Comparison of ENCODE assay signal across 35 mouse cellular contexts in the genomic region with DNA sequence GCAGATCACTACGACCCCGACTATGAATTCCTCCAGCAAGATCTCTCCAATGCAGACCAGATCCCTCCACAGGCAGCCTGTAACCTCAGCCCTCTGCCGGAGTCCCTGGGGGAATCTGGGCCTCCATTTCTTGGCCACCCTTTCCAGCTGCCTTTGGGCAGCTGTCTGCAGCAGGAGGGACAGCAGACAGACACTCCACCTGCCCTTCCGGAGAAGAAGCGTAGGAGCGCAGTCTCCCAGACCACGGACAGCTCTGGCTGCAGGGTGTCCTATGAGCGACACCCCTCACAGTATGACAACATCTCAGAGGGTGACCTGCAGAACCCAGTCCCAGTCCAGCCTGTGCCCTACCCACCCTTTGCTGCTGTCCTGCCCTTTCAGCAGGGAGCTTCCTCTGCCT. TPM values are rescaled to one million over a fixed set of nuclear protein-coding genes. Genes with fewer than 3 reads are reported as not detected.
"Had no signal": no experiment of that assay in that cellular context is flagged by ENCODE, and none has a peak within 500 bp of the region (broad histone marks: within the 10 kb centered on the region; RNA-seq: fewer than 3 reads in every experiment).

No protein-coding gene starts in this region.

- H3K27ac ChIP-seq: heart, embryonic 10.5 days; hindbrain, embryonic 10.5 days; hindbrain, embryonic 12.5 days; hindbrain, embryonic 14.5 days; intestine, embryonic 15.5 days; layer of hippocampus, adult 2 months; left cerebral cortex, adult 2 months; limb, embryonic 10.5 days; limb, embryonic 12.5 days; liver, embryonic 13.5 days had no signal

- H3K4me3 ChIP-seq: heart, embryonic 10.5 days; heart, embryonic 12.5 days; hindbrain, embryonic 10.5 days; hindbrain, embryonic 12.5 days; intestine, embryonic 15.5 days; layer of hippocampus, adult 2 months; left cerebral cortex, adult 2 months; limb, embryonic 10.5 days; limb, embryonic 12.5 days; liver, embryonic 13.5 days had no signal

- DNase-seq: gastrocnemius, postnatal 25 days; heart, adult 18-20 months; heart, postnatal 4 days; kidney, adult 18-20 months; kidney, adult 8-10 months; kidney, postnatal 10 days; kidney, postnatal 25 days; kidney, postnatal 4 days; liver; liver, embryonic 13.5 days had no signal

- H3K4me1 ChIP-seq: heart, embryonic 12.5 days; hindbrain, embryonic 10.5 days; limb, embryonic 10.5 days; limb, embryonic 12.5 days had no signal

RNA-seq across cellular contexts. Expression of a gene that starts 49.3 kb away (rescaled TPM):
- total RNA-seq: gastrocnemius, postnatal 25 days; granulocyte monocyte progenitor cell, adult 5-6 weeks; heart, adult 18-20 months; heart, adult 8-10 months; heart, postnatal 10 days; heart, postnatal 25 days; heart, postnatal 4 days had no signal
- polyA plus RNA-seq: heart, embryonic 12.5 days; heart, embryonic 14.5 days; heart, embryonic 16.5 days; hindbrain, embryonic 10.5 days; hindbrain, embryonic 12.5 days; inflammation-experienced regulatory T-cells, adult 6 months; limb, embryonic 12.5 days had no signal

RNA-seq across cellular contexts. Expression of a gene that starts 56.9 kb away (rescaled TPM):
- total RNA-seq: gastrocnemius, postnatal 25 days; granulocyte monocyte progenitor cell, adult 5-6 weeks; heart, adult 18-20 months; heart, adult 8-10 months; heart, postnatal 10 days; heart, postnatal 25 days; heart, postnatal 4 days; layer of hippocampus, adult 2 months; layer of hippocampus, postnatal 10 days; layer of hippocampus, postnatal 25 days; left cerebral cortex, adult 2 months; left cerebral cortex, postnatal 14 days had no signal
- polyA plus RNA-seq: frontal cortex, adult 2 months; heart, embryonic 10.5 days; heart, embryonic 12.5 days; heart, embryonic 14.5 days; hindbrain, embryonic 10.5 days; hindbrain, embryonic 12.5 days; hindbrain, embryonic 14.5 days; hindbrain, embryonic 16.5 days; inflammation-experienced regulatory T-cells, adult 6 months; intestine, postnatal 0 days; kidney, embryonic 16.5 days; limb, embryonic 12.5 days; limb, embryonic 14.5 days; liver, embryonic 13.5 days had no signal
